Mouse (Mus musculus): ENCODE data around the gene Epha6.

GRCm38 (mm10) chr16:59852689-59853088 is 752.6 kb downstream of the Epha6 start:
- no peak for TF ChIP-seq CTCF (IDR thresholded peaks at IDR 0.05; ENCODE audit: extremely low read depth, insufficient read length, insufficient replicate concordance, low read depth, low read length)
- TF ChIP-seq POLR2A (IDR thresholded peaks at IDR 0.05; ENCODE audit: low read depth, low read length), result no peak
